Mouse (Mus musculus) heart, postnatal 4 days (tissue): ENCODE data around the gene Klk1b1. TPM values are rescaled to one million over a fixed set of nuclear protein-coding genes. Genes with fewer than 3 reads are reported as not detected.
"Not testable (repeated sequence)": the region's sequence is repeated elsewhere in the genome, so short reads cannot be mapped to it uniquely, and the experiment has no call there.

Experiments used
- DNase-seq: peaks from one replicate; pipeline ENCODE4 v3.0.0; 2021
- total RNA-seq, 2 experiments: library from RNA; stranded (reverse); gene quantifications; 2 replicates each; pipeline ENCODE4 v1.2.3; 2021

Gene Klk1b1
- total RNA-seq, result not detected

- DNase-seq, result no peak
These were observed at the start of gene Klk1b1 for GRCm38 (mm10) chr7:43966451-43966850. Gene Klk1b1, plus strand, starts transcription at chr7:43966751.

- DNase-seq, result no peak
These were observed 48.1 kb upstream of the Klk1b1 start for GRCm38 (mm10) chr7:43918426-43918825.

GRCm38 (mm10) chr7:43918871-43919270 lies 47.7 kb upstream of the Klk1b1 start:
- DNase-seq, result no peak

- peak; percentile 73 for DNase-seq
These were observed 46.7 kb upstream of the Klk1b1 start for GRCm38 (mm10) chr7:43919559-43920451.

GRCm38 (mm10) chr7:43920582-43920981 lies 46.0 kb upstream of the Klk1b1 start:
- DNase-seq, result no peak

GRCm38 (mm10) chr7:43921087-43921486 lies 45.5 kb upstream of the Klk1b1 start:
- DNase-seq, result no peak

GRCm38 (mm10) chr7:43921941-43922340 lies 44.6 kb upstream of the Klk1b1 start:
- DNase-seq, result no peak

- peak; percentile 11 for DNase-seq
These were observed 40.6 kb upstream of the Klk1b1 start for GRCm38 (mm10) chr7:43925985-43926384.

GRCm38 (mm10) chr7:43928521-43928920 lies 38.0 kb upstream of the Klk1b1 start:
- peak; percentile 8 for DNase-seq

GRCm38 (mm10) chr7:43932337-43932736 lies 34.2 kb upstream of the Klk1b1 start:
- no peak for DNase-seq

GRCm38 (mm10) chr7:43933440-43933839 lies 33.1 kb upstream of the Klk1b1 start, which contains the start of gene Klk15:
Gene Klk15, plus strand, starts transcription at chr7:43933740.
- DNase-seq, result no peak

- no peak for DNase-seq
These were observed 31.8 kb upstream of the Klk1b1 start for GRCm38 (mm10) chr7:43934747-43935146.

GRCm38 (mm10) chr7:43936551-43936950 lies 30.0 kb upstream of the Klk1b1 start:
- DNase-seq, result no peak

- not testable (repeated sequence) for DNase-seq
These were observed 24.3 kb upstream of the Klk1b1 start for GRCm38 (mm10) chr7:43942293-43942692.

GRCm38 (mm10) chr7:43944727-43945264 lies 21.8 kb upstream of the Klk1b1 start:
- no peak for DNase-seq

- DNase-seq, result no peak
These were observed 16.2 kb upstream of the Klk1b1 start, which contains the start of gene Klk1b8 for GRCm38 (mm10) chr7:43950364-43950763. Gene Klk1b8, plus strand, starts transcription at chr7:43950664.

GRCm38 (mm10) chr7:43952703-43953102 lies 13.8 kb upstream of the Klk1b1 start:
- no peak for DNase-seq

GRCm38 (mm10) chr7:43967058-43967457 lies 507 bp downstream of the Klk1b1 start:
- no peak for DNase-seq

- no peak for DNase-seq
These were observed 1.1 kb downstream of the Klk1b1 start for GRCm38 (mm10) chr7:43967612-43968011.

GRCm38 (mm10) chr7:43975761-43976160 lies 9.2 kb downstream of the Klk1b1 start, which contains the start of gene Klk1b9:
Gene Klk1b9, plus strand, starts transcription at chr7:43976061.
- not testable (repeated sequence) for DNase-seq

GRCm38 (mm10) chr7:43985657-43986056 lies 19.1 kb downstream of the Klk1b1 start:
- no peak for DNase-seq

- DNase-seq, result not testable (repeated sequence)
These were observed 28.3 kb downstream of the Klk1b1 start for GRCm38 (mm10) chr7:43994821-43995220.

- not testable (repeated sequence) for DNase-seq
These were observed 29.0 kb downstream of the Klk1b1 start, which contains the start of gene Klk1b11 for GRCm38 (mm10) chr7:43995577-43995976. Gene Klk1b11, plus strand, starts transcription at chr7:43995877.

- no peak for DNase-seq
These were observed 38.3 kb downstream of the Klk1b1 start for GRCm38 (mm10) chr7:44004847-44005246.
